Comparison of ENCODE assay signal across 20 mouse cellular contexts in the genomic region with DNA sequence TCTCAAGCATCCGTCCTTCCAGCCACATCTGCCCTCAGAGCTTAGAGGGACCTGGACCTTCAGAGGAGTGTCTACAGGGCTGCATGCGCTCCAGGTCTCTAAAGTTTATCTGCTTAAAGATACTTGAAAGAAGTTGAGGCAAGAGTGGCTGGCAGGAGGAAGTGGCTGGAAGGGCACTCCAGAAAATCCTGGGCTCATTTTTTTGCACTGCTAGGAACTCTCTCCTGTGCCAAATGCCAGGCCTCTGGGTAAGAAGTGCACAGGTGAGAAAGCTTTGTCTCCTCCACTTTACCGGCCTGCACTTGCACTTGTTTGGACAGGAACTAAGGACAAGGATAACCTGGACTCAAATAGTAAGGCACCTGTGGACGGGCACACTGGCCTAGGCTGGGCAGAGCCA.
"Had no signal": no experiment of that assay in that cellular context is flagged by ENCODE, and none has a peak within 500 bp of the region (broad histone marks: within the 10 kb centered on the region; RNA-seq: fewer than 3 reads in every experiment).

No protein-coding gene starts in this region.

- H3K36me3 ChIP-seq: limb, embryonic 12.5 days; limb, embryonic 15.5 days; midbrain, embryonic 10.5 days; midbrain, embryonic 13.5 days; stomach, embryonic 15.5 days had no signal

- H3K27ac ChIP-seq: limb, embryonic 12.5 days; limb, embryonic 15.5 days; liver, embryonic 14.5 days; midbrain, embryonic 10.5 days; midbrain, embryonic 13.5 days; stomach, embryonic 15.5 days had no signal

- H3K4me1 ChIP-seq: limb, embryonic 15.5 days; megakaryocyte, embryonic 14.5 days had no signal

- H3K9ac ChIP-seq: limb, embryonic 12.5 days; limb, embryonic 15.5 days; liver, embryonic 14.5 days; liver, postnatal 0 days; midbrain, embryonic 13.5 days; stomach, embryonic 15.5 days had no signal

- H3K4me3 ChIP-seq: limb, embryonic 12.5 days; limb, embryonic 15.5 days; megakaryocyte, embryonic 14.5 days; midbrain, embryonic 10.5 days; midbrain, embryonic 13.5 days; stomach, embryonic 15.5 days had no signal

- H3K4me2 ChIP-seq: limb, embryonic 12.5 days; limb, embryonic 15.5 days; liver, embryonic 11.5 days; midbrain, embryonic 13.5 days; stomach, embryonic 15.5 days had no signal

- DNase-seq: kidney, adult 18-20 months; kidney, adult 9 months; kidney, postnatal 14 days; kidney, postnatal 4 days; left cerebral cortex, postnatal 4 days; liver, postnatal 0 days; right cerebral cortex, adult 18-20 months; right cerebral cortex, postnatal 25 days; spleen, adult 18-20 months; thymus, postnatal 25 days had no signal

- H3K9me3 ChIP-seq: limb, embryonic 12.5 days; limb, embryonic 15.5 days; midbrain, embryonic 10.5 days; midbrain, embryonic 13.5 days; stomach, embryonic 15.5 days had no signal

- H3K27me3 ChIP-seq: limb, embryonic 12.5 days; limb, embryonic 15.5 days; megakaryocyte, embryonic 14.5 days; midbrain, embryonic 13.5 days; stomach, embryonic 15.5 days had no signal

- ATAC-seq: inflammation-experienced regulatory T-cells, adult 6 months; intestine, embryonic 16.5 days; liver, postnatal 0 days; midbrain, embryonic 13.5 days had no signal
